Mouse (Mus musculus) limb, embryonic 11.5 days (tissue): Measurements from ENCODE around the gene Ift80. TPM values are rescaled to one million over a fixed set of nuclear protein-coding genes. Genes with fewer than 3 reads are reported as not detected.

ENCODE experiments used
- ATAC-seq: fragments of 200-750 bp; cut with Nextera tagmentation; 2 replicates; pipeline ENCODE4 v1.8.0; 2017; ENCODE audit warnings: low read depth; ENCODE audit not compliant: insufficient number of reproducible peaks, low FRiP score, low TSS enrichment
- DNase-seq: peaks from one replicate; pipeline ENCODE4 v3.0.0-alpha.2; 2015; ENCODE audit warnings: low spot score
- H3K27ac ChIP-seq: fragments of 300-500 bp; sonication (generic); replicated peaks from 2 replicates; pipeline ENCODE4 v1.5.1; 2014; ENCODE audit warnings: low read depth, mild to moderate bottlenecking, low read length
- H3K27me3 ChIP-seq: fragments of 300-500 bp; sonication (generic); 2 replicates; pipeline ENCODE4 v1.6.1; 2014; ENCODE audit warnings: mild to moderate bottlenecking, low read length, mixed read lengths; ENCODE audit not compliant: control insufficient read depth, insufficient read depth
- H3K36me3 ChIP-seq: fragments of 300-500 bp; sonication (generic); 2 replicates; pipeline ENCODE4 v1.6.1; 2014; ENCODE audit warnings: mild to moderate bottlenecking, low read length, moderate library complexity, mixed read lengths; ENCODE audit not compliant: control insufficient read depth, insufficient read depth
- H3K4me1 ChIP-seq: fragments of 300-500 bp; sonication (generic); 2 replicates; pipeline ENCODE4 v1.6.1; 2014; ENCODE audit warnings: low read length, mixed read lengths; ENCODE audit not compliant: control insufficient read depth, insufficient read depth
- H3K4me2 ChIP-seq: fragments of 300-500 bp; sonication (generic); 2 replicates; pipeline ENCODE4 v1.6.1; 2014; ENCODE audit warnings: low read depth, mild to moderate bottlenecking, moderate library complexity; ENCODE audit not compliant: severe bottlenecking
- H3K4me3 ChIP-seq: fragments of 300-500 bp; sonication (generic); 2 replicates; pipeline ENCODE4 v1.5.1; 2014; ENCODE audit warnings: low read depth, low read length
- H3K9ac ChIP-seq: fragments of 300-500 bp; sonication (generic); 2 replicates; pipeline ENCODE4 v1.6.1; 2014; ENCODE audit warnings: mild to moderate bottlenecking, low read length
- H3K9me3 ChIP-seq: fragments of 300-500 bp; sonication (generic); 2 replicates; pipeline ENCODE4 v1.6.1; 2016; ENCODE audit warnings: low read length; ENCODE audit not compliant: control insufficient read depth
- WGBS: fragments of 180-500 bp; shearing (Covaris S2); extraction: QIAGEN DNeasy Blood & Tissue Kit; methylation state at CpG from one replicate; pipeline ENCODE4 v1.1.7; 2014; 5-methylcytosine and 5-hydroxymethylcytosine counted together
- polyA plus RNA-seq: library from polyadenylated mRNA; unstranded; fragments of >200 nt; fragmentation: Nextera tagmentation; extraction: Ambion mirVana; gene quantifications from 2 replicates; pipeline ENCODE4 v1.2.1, GENCODE M21; 2014

The Ift80 gene
- polyA plus RNA-seq, result 21.4 and 22.1 TPM in 2 replicates

DNA sequence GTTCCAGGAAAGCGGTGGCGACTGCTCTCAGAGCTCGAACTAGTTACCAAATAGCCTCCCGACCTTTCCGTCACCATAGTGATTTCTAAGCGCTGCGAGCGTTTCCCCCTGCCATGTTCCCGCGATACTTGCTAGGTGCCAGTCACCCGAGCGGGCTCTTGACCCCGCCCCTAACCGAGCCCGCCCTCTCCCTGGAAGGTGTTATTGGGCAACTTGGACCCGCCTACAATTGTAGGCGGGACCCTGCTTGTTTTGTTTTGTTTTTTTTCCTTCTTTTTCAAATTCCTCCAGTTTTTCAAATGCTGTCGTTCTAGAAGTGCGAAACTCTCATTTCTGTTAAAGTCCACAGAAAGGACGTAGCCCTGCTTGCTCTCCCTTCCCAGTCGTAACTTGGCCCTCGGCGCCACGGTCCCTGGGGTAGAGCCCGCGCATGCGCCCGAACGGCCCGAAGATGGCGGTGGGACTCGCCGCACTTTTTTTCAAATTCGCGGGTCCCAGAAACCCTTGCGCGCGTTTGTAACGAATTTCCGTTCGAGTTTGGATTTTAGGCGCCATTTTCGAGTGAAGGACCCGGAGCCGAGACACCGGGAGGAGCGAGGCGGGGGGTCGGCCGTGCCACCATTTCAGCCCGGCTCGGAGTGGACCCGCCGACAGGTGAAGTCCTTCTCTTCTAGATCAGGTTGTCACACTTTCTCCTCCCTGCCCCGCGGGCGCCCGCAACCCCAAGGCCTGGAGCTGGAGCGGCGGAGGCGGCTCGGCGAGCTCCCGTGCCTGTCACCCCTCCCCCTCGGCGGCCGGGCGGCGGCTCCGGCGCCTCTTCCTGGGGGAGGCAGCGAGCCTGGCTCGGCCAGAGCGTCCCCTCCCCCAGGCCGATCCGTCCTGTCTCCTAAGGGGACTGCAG lies at the start of gene Ift80, which contains the start of gene Smc4:
TSS of gene Ift80 (minus strand) at position 134 of the 901 bp plus-strand sequence.
TSS of gene Smc4 (plus strand) at position 302 of the 901 bp plus-strand sequence.
- WGBS, result under 1% methylated on average over 74 of the region's 76 CpGs
- peak within 1 kb of the TSS; percentile 95 for H3K9ac ChIP-seq

DNA sequence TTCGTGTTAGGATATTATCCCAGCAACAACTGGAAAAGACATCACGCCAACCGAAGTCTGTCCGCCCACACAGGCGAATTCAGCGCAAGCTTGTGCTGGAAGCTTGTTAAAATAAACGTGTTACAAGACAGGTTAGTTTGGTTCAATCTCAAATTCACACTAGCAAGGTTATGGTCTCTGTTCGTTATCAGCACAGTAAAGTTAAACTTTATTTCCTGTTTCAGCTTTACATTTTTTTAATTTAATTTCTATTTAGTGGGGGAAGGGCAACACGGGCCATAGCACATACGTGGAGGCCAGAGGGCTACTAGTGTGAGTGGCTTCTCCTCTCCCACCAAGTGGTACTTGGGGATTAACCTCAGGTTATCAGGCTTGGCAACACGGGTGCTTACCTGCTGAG lies 47.5 kb upstream of the Ift80 start:
- DNase-seq (no peak), ATAC-seq (no peak)
- 91% methylated on average over 11 of the region's 11 CpGs for WGBS
- H3K27ac ChIP-seq, result no peak overlapping the region
- H3K4me3 ChIP-seq, result no peak overlapping the region
- H3K4me2 ChIP-seq, result no peak overlapping the region
- no peaks in the 10 kb centered on the region for H3K36me3 ChIP-seq
- no peaks in the 10 kb centered on the region for H3K27me3 ChIP-seq
- H3K9me3 ChIP-seq, result no peaks in the 10 kb centered on the region
- no peak overlapping the region for H3K9ac ChIP-seq
- H3K4me1 ChIP-seq, result no peaks in the 10 kb centered on the region

More for the DNA sequence above, at the start of gene Ift80, which contains the start of gene Smc4:
- DNase-seq, result peak; percentile 98
- Histone ChIP-seq H3K27ac (peak within 1 kb of the TSS; percentile 93), H3K4me3 (peak within 1 kb of the TSS; percentile 98), H3K27me3 (no peaks in the 10 kb centered on the region), H3K4me1 (no peaks in the 10 kb centered on the region; the same call in 1 of the 2 replicates), H3K4me2 (peak within 1 kb of the TSS; percentile 71), H3K36me3 (no peaks in the 10 kb centered on the region), H3K9me3 (no peaks in the 10 kb centered on the region)
- peak; percentile 94 for ATAC-seq

DNA sequence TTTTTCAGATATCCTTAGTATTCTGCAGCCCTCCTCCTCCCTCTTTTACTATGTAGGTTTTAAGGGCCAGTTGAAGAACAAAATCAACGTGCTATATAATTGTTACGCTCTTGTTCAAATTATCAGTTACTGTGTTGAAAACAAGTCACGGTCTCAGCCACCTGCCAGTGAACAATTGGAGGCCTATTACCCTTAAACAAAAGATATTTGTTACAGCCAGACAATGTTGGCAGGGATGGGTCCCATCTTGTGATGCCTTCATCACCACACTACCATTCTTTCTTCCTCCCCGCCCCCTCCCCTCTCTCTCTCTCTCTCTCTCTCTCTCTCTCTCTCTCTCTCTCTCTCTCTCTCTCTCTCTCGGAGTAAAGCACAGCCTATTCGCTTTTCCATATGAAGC lies 44.6 kb upstream of the Ift80 start:
- ATAC-seq (no peak), DNase-seq (no peak)
- Histone ChIP-seq H3K27ac (no peak overlapping the region), H3K36me3 (no peaks in the 10 kb centered on the region), H3K27me3 (no peaks in the 10 kb centered on the region), H3K4me1 (0 out of 2 replicates have a peak, but pooled peaks cover 4% of the 10 kb centered on the region), H3K4me3 (no peak overlapping the region), H3K9me3 (no peaks in the 10 kb centered on the region), H3K4me2 (no peak overlapping the region), H3K9ac (no peak overlapping the region)
- 87% methylated on average over 6 of the region's 6 CpGs for WGBS

DNA sequence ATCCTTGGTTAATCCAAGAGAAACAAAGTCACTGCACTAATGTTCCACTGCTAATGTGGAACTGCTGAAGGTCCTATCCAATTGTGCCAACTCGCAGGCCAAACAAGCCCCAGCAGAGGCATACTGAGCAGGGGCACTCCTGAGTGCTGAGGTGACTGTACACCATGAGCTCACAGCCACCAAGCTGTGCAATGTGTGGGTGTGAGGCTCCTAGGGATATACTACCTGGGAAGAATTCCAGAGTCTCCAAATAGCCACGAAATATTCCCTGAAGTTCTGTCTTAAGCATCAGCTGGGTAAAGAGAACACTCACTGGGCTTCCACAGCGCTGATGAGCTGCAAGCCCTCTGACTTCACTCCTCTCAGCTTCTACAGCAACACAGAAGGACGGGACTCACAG lies 43.3 kb upstream of the Ift80 start:
- Histone ChIP-seq H3K4me1 (0 out of 2 replicates have a peak, but pooled peaks cover 4% of the 10 kb centered on the region), H3K27me3 (no peaks in the 10 kb centered on the region), H3K36me3 (no peaks in the 10 kb centered on the region), H3K4me2 (no peak overlapping the region), H3K27ac (no peak overlapping the region), H3K9me3 (no peaks in the 10 kb centered on the region), H3K9ac (no peak overlapping the region), H3K4me3 (no peak overlapping the region)
- 82% methylated on average over 4 of the region's 4 CpGs for WGBS
- DNase-seq (no peak), ATAC-seq (no peak)

DNA sequence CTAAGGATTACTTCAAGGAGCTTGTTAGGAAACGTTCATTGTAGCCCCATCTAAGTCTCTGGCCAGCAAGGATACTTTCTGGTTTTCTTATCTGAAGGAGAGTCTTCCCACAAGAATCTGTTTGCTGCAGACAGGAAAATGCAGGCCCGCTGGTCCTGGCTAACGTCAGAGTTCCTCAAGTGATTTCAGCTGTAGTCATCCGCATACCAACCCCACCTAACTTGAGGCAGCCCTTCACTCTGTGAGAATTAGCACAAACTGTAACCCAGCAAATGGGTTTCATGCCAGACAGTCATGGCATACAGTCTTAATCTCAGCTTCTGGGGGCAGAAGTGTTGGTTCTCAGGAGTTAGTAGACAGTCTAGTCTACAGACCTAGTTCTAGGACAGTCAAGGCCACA lies 42.1 kb upstream of the Ift80 start:
- ATAC-seq, result no peak
- WGBS, result 53% methylated on average over 4 of the region's 4 CpGs
- 0 out of 2 replicates have a peak, but pooled peaks cover 4% of the 10 kb centered on the region for H3K4me1 ChIP-seq

DNA sequence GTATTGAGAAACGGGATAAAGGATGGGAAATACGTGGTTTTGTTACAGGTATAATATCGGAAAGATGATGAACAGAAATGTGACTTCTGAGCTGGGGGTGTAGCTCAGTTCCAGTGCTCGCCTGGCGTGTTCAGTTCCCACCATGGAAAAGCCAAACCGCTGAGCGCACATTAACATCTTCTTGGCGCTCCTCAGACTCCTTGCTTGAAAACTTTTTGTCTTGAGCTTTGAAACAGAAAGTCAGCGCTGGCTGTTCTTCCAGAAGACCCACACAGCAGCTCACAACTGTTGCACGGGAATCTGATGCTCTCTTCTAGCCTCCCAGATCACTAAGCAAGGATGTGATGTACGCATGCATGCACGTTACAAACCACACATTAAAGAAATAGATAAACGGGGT lies 41.4 kb upstream of the Ift80 start:
- no peaks in the 10 kb centered on the region for H3K27me3 ChIP-seq
- ATAC-seq (no peak), DNase-seq (peak; percentile 48)
- peak overlapping the region; percentile 79 for H3K4me3 ChIP-seq
- H3K27ac ChIP-seq, result no peak overlapping the region
- WGBS, result 23% methylated on average over 13 of the region's 13 CpGs
- peaks cover 3% of the 10 kb centered on the region; the same call in 1 of the 2 replicates for H3K36me3 ChIP-seq
- 0 out of 2 replicates have a peak, but pooled peaks cover 7% of the 10 kb centered on the region for H3K4me1 ChIP-seq
- no peaks in the 10 kb centered on the region for H3K9me3 ChIP-seq
- H3K9ac ChIP-seq, result peak overlapping the region; percentile 96
- H3K4me2 ChIP-seq, result peak overlapping the region; percentile 67

More for the DNA sequence above, 42.1 kb upstream of the Ift80 start:
- H3K36me3 ChIP-seq, result no peaks in the 10 kb centered on the region
- H3K9me3 ChIP-seq, result no peaks in the 10 kb centered on the region
- no peaks in the 10 kb centered on the region for H3K27me3 ChIP-seq
- no peak overlapping the region for H3K27ac ChIP-seq
- H3K4me2 ChIP-seq, result no peak overlapping the region
- no peak for DNase-seq
- no peak overlapping the region for H3K9ac ChIP-seq
- H3K4me3 ChIP-seq, result no peak overlapping the region

DNA sequence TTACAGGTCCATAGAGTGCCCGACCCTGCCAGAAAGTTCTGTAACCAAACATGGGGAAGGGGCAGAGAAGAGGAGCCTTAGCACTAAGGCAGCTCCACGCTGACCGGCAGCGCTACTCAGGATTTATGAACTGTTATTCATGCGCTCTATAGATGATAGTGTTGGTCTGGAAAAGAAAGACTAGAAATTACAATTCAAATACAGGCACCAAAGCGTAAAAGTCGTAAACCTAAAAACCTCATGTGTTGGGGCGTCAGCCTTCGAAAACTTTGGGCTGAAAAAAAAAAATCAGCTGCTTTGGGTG lies 41.0 kb upstream of the Ift80 start:
- Histone ChIP-seq H3K4me2 (peak overlapping the region; percentile 67), H3K36me3 (peaks cover 5% of the 10 kb centered on the region; the same call in 1 of the 2 replicates), H3K9me3 (no peaks in the 10 kb centered on the region), H3K4me3 (peak overlapping the region; percentile 79), H3K9ac (peak overlapping the region; percentile 96), H3K27me3 (no peaks in the 10 kb centered on the region), H3K27ac (peak overlapping the region; percentile 92), H3K4me1 (0 out of 2 replicates have a peak, but pooled peaks cover 7% of the 10 kb centered on the region)
- WGBS, result 6% methylated on average over 9 of the region's 9 CpGs
- DNase-seq, result no peak
- ATAC-seq, result peak; percentile 7

DNA sequence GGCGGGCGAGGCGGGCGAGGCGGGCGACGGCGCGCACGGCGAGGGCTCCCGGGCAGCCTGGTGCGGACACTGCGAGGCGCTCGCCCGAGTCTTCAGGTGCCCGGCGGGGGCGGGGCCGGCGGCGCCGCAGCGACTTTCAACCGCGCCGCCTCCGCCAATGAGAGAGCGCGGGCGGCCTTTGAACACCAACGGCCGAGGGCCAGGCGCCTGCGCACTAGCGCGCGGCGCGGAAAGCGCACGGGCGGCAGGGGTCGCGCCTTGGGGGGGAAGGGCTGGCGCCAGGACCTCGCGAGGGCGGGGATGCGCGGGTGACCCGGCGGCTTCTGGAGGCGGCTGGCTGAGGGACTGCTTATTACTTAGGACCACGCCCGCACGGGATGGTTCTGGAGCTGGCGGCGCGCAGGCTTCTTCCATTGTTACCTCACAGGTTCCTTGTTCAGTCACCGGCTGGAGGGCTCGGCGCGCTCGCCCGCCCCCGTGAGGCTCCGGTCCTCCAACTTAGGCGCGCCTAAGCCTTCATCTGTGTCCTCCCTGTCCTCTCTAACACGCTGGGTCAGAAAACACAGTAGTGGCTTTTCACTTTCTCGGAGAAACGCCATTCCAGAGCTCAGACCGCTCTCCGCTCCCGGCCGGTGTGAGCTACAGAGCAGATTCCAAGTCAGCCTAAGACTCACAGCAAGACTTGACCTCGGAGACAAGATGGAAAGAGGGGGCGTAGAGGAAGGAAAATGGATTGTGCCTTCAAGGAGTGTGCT lies 40.5 kb upstream of the Ift80 start, which contains the start of gene Trim59:
TSS of gene Trim59 (minus strand) at position 111 of the 755 bp plus-strand sequence.
- DNase-seq (peak; percentile 96), ATAC-seq (peak; percentile 95)
- 0 out of 2 replicates have a peak, but pooled peaks cover 7% of the 10 kb centered on the region for H3K4me1 ChIP-seq
- no peaks in the 10 kb centered on the region for H3K27me3 ChIP-seq
- under 1% methylated on average over 76 of the region's 80 CpGs for WGBS
- peak within 1 kb of the TSS; percentile 96 for H3K9ac ChIP-seq
- peak within 1 kb of the TSS; percentile 67 for H3K4me2 ChIP-seq
- peak within 1 kb of the TSS; percentile 79 for H3K4me3 ChIP-seq
- peaks cover 9% of the 10 kb centered on the region; the same call in 1 of the 2 replicates for H3K36me3 ChIP-seq
- H3K9me3 ChIP-seq, result no peaks in the 10 kb centered on the region
- peak within 1 kb of the TSS; percentile 92 for H3K27ac ChIP-seq
